Mouse (Mus musculus): ENCODE results near the gene Zfp13.

- TF ChIP-seq CTCF (IDR thresholded peaks at IDR 0.05; ENCODE audit: low read depth) (no peak), EP300 (IDR thresholded peaks at IDR 0.05; ENCODE audit: low read depth) (no peak)
These were observed 49.0 kb downstream of the Zfp13 start for GRCm38 (mm10) chr17:23550188-23550791.
